Mouse (Mus musculus): ENCODE data around the gene Cdh12.

The Cdh12 gene

GRCm38 (mm10) chr15:20711859-20712258, 262.8 kb downstream of the Cdh12 start:
- no peak for DNase-seq

GRCm38 (mm10) chr15:20772289-20772688, 323.2 kb downstream of the Cdh12 start:
- DNase-seq = no peak

- DNase-seq = no peak
Measured at GRCm38 (mm10) chr15:20773423-20773822, 324.4 kb downstream of the Cdh12 start.

GRCm38 (mm10) chr15:20796999-20797398, 347.9 kb downstream of the Cdh12 start:
- peak; percentile 4 for DNase-seq

- no peak for DNase-seq
Measured at GRCm38 (mm10) chr15:20798541-20798940, 349.5 kb downstream of the Cdh12 start.

GRCm38 (mm10) chr15:20835887-20836286, 386.8 kb downstream of the Cdh12 start:
- DNase-seq = no peak

GRCm38 (mm10) chr15:20836991-20837390, 387.9 kb downstream of the Cdh12 start:
- no peak for DNase-seq

- no peak for DNase-seq
Measured at GRCm38 (mm10) chr15:20841479-20841878, 392.4 kb downstream of the Cdh12 start.

- DNase-seq = no peak
Measured at GRCm38 (mm10) chr15:20863076-20863475, 414.0 kb downstream of the Cdh12 start.

- DNase-seq = no peak
Measured at GRCm38 (mm10) chr15:20872518-20872917, 423.5 kb downstream of the Cdh12 start.

- no peak for DNase-seq
Measured at GRCm38 (mm10) chr15:20876993-20877392, 427.9 kb downstream of the Cdh12 start.

- no peak for DNase-seq
Measured at GRCm38 (mm10) chr15:20893471-20893870, 444.4 kb downstream of the Cdh12 start.

- DNase-seq = no peak
Measured at GRCm38 (mm10) chr15:20902568-20902967, 453.5 kb downstream of the Cdh12 start.

GRCm38 (mm10) chr15:20928221-20928620, 479.2 kb downstream of the Cdh12 start:
- DNase-seq = no peak

- DNase-seq = no peak
Measured at GRCm38 (mm10) chr15:20944000-20944399, 494.9 kb downstream of the Cdh12 start.

GRCm38 (mm10) chr15:20967463-20967862, 518.4 kb downstream of the Cdh12 start:
- DNase-seq = no peak

- DNase-seq = no peak
Measured at GRCm38 (mm10) chr15:20971041-20971440, 522.0 kb downstream of the Cdh12 start.

GRCm38 (mm10) chr15:21000541-21000940, 551.5 kb downstream of the Cdh12 start:
- no peak for DNase-seq

- DNase-seq = no peak
Measured at GRCm38 (mm10) chr15:21007931-21008330, 558.9 kb downstream of the Cdh12 start.

- no peak for DNase-seq
Measured at GRCm38 (mm10) chr15:21008487-21008886, 559.4 kb downstream of the Cdh12 start.

GRCm38 (mm10) chr15:21008969-21009368, 559.9 kb downstream of the Cdh12 start:
- no peak for DNase-seq

GRCm38 (mm10) chr15:21063683-21064082, 614.6 kb downstream of the Cdh12 start:
- no peak for DNase-seq

GRCm38 (mm10) chr15:21069264-21069663, 620.2 kb downstream of the Cdh12 start:
- DNase-seq = no peak

GRCm38 (mm10) chr15:21092824-21093223, 643.8 kb downstream of the Cdh12 start:
- DNase-seq = no peak

GRCm38 (mm10) chr15:21109009-21109841, 660.2 kb downstream of the Cdh12 start:
- DNase-seq = peak; percentile 8
